Mouse (Mus musculus): Measurements from ENCODE around the gene Anks1b.

Anks1b gene

DNA sequence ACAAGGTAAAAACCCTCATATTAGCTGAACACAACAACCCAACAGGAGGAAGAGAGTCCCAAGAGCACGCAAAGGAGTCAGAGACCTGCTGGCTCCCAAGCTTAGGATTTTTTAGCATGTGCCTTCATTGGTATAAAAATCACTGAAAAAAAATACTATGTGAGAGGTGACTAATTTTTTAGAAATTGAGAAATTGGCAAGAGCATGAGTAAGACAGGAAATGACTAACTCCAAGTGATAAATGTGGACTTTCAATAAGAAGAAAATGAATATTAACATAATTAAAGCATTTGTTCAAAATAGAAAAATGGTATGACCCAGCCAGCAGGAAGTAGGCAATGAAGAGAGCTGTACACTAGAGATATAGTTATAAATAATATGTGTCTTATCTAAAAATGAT, 271.1 kb downstream of the Anks1b start:
- no peak for DNase-seq (ENCODE audit: extremely low spot score, low read depth, low spot score)

DNA sequence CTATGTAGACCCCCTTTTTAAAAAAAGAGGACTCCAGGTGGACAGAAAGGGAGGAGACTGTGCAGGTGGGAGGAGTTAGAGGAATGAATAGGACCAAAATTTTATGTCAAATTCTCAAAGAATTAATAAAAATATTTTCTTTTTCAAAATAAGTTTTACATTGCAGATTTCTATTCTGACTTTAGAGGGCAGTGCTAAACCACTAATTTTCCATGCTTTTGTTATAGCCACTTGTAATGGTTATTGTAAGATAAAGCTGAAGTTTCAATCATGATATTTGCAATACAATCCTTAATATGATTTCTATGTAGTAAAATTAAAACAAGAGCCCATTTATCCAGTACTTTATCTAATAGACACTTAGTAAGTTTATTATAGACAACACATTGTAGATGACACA, 278.2 kb downstream of the Anks1b start:
- DNase-seq (ENCODE audit: extremely low spot score, low read depth, low spot score) = no peak

DNA sequence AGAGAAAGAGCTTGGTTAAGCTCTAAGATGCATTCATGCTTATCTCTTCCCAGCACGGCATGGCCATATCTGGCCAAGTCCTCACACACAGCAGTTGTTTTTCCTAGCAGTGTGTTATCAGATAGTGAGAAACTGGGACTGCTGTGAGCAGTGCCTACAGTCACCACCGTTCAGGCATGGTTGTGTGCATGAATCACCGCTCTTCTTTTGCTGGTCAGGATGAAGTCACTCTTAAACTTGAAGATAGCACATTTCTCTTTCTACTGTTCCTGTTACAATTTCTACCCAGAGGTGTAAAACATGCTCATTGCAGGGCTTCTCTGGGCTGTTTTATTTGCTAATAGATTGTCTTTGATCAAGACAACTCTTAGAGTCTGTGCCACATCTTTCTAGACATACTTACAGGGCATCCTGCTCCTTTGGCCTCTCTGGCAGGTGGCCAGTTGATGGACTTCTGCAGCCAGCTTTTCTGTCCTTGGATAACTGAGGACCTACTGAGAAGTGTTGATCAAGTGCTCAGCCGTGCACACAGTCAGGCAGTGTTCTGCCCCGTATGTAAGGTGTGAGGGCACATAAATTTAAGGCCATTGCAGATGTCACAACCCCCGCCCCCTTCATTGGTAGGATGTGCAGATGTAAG, 296.8 kb downstream of the Anks1b start:
- DNase-seq (ENCODE audit: extremely low spot score, low read depth, low spot score) = no peak

DNA sequence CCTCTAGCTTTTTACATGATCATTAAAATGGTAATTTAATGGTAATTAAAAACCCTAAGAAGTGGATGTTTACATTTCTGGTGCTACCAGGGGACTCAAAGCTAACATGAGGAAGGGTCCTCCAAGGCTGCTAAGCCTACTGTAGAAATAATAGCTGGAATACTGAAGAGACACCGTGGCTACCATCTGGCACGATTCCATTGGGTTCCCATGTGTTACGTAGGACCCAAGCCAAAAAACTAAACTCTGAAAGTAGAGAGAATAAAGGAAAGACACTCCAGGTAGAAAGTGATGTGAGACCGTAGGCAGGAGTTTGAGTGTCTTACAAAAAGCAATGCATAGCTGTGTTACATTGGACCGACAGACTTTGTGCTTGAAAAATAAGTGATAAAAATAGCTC, 317.1 kb downstream of the Anks1b start:
- no peak for DNase-seq (ENCODE audit: extremely low spot score, low read depth, low spot score)

DNA sequence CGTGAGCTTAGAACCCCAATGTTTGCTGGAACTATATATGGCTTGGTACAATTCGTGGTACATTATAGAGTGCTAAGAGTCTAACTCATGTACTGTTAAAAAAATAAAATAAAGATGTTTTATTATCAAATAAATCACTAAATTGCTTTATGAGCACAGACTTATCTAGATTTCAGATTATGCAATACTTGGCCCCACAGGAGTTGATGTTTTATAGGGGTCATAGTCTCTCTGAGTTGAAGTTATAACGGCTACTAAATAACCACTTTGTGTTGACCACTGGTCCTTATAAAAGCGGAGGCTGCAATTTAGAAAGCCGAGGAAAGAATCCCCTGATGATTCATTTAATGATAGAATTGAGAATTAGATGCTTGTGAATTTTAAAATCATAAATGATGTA, 323.6 kb downstream of the Anks1b start:
- no peak for DNase-seq (ENCODE audit: extremely low spot score, low read depth, low spot score)

DNA sequence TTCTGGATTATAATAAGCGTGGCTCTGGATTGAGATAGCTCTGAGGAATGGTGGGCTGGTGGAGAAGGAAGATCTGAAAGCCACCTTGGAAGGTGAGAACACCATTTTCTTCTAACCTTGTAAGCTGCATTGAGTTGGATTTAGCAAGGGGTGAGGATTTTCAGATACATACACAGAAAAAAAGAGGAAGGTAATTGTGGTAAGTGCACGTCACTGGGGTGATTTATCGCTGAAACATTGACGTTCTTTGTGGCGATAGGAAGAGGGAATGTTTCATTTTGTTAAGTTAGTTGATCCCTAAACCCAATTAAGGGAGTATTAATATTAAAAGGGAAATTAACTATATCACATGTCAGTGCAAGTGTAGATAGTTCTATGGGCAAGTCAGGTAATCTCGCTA, 336.7 kb downstream of the Anks1b start:
- no peak for DNase-seq (ENCODE audit: extremely low spot score, low read depth, low spot score)

- DNase-seq (ENCODE audit: extremely low spot score, low read depth, low spot score) = no peak
Measured at GRCm38 (mm10) chr10:90220470-90220869, 347.2 kb downstream of the Anks1b start.

DNA sequence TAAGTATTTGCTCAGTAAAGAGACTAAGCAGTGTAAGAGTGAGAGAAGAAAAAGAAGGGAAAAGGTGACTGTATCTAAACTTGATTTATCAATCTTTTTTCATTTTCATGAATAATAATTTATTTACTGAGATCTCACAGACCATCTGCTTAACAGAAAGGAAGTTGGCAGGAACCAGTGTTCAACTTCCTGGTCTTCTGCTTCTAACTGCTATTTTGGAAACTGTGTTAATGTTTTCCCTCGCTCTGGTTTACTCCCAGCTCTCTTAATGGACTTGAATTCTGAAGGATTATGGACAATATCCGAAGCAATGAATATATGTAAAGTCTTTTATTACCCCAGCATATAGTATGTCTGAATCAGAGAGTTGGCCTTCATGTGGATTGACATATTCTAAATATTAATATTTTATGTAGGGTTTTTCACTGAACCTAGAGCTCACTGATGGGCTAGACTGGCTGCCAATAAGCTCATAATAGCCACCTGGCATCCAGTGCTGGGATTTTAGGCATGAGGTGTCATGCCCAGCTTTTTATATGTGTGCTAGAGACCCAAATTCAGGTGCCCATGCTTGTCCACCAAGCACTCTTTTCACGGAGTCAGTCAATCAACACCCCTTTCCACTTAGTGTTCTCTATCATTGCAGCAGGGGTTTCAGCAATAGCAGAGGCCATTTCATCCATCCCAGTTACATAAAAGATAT, 349.6 kb downstream of the Anks1b start:
- DNase-seq (ENCODE audit: extremely low spot score, low read depth, low spot score) = no peak

DNA sequence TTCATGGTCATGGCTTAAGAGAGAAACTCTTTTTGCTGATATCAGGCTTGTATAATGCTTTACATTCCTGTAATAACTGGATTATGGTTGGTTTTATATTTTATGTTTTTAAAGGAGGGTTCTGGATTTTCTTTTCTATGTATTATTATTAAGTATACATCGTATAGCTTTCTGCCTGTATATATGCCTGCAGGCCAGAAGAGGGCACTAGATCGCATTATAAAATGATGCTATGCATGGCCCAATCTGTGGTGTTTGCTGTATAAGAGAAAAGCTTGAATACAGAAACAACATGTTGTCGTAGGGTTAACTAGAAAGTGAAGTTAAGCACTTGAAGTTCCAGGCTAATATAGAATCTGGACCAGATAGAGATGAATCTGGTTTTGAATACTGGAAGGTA, 362.0 kb downstream of the Anks1b start:
- no peak for DNase-seq (ENCODE audit: extremely low spot score, low read depth, low spot score)

- no peak for DNase-seq (ENCODE audit: extremely low spot score, low read depth, low spot score)
Measured at GRCm38 (mm10) chr10:90237290-90237689, 364.0 kb downstream of the Anks1b start.

GRCm38 (mm10) chr10:90258944-90259714, 385.8 kb downstream of the Anks1b start:
- DNase-seq (ENCODE audit: extremely low spot score, low read depth, low spot score) = no peak

GRCm38 (mm10) chr10:90271321-90271720, 398.0 kb downstream of the Anks1b start:
- DNase-seq (ENCODE audit: extremely low spot score, low read depth, low spot score) = no peak

DNA sequence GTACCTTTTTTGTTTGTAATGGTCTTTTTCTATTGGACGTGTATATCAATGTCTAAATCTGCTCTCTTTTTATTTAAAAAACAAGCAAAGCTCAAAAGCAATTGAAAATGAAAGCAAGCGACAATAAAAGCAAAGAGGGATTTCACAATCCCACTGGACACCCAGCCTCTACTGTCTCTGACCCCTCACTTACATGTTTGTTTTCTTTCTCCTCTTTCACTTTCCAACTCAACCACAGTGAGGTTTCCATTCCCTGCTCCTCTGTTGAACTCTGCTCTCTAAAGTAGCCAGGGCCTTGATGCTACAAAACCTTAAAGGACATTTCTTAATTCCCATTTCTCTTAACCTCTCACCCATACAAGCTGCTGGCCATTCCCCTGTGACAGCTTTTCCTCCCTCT, 400.0 kb downstream of the Anks1b start:
- DNase-seq (ENCODE audit: extremely low spot score, low read depth, low spot score) = no peak

- no peak for DNase-seq (ENCODE audit: extremely low spot score, low read depth, low spot score)
Measured at GRCm38 (mm10) chr10:90286589-90286988, 413.3 kb downstream of the Anks1b start.

DNA sequence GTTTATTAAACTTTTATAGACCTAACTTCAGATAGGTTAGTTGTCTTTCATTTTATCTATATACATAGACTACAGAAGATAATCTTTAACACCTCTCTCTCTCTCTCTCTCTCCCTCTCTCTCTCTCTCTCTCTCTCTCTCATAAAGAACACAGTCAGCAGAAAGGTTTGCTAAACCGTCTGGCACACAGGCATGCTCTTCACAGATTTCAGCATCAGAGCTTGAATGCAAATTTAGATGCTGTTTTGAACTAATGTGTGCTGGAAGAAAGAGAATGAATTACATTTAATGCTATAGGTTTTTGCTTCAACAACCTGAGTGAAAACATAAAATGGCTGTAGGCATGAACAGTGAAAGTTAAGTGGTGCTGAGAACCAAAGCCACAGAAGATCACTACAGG, 429.9 kb downstream of the Anks1b start:
- DNase-seq (ENCODE audit: extremely low spot score, low read depth, low spot score) = no peak

DNA sequence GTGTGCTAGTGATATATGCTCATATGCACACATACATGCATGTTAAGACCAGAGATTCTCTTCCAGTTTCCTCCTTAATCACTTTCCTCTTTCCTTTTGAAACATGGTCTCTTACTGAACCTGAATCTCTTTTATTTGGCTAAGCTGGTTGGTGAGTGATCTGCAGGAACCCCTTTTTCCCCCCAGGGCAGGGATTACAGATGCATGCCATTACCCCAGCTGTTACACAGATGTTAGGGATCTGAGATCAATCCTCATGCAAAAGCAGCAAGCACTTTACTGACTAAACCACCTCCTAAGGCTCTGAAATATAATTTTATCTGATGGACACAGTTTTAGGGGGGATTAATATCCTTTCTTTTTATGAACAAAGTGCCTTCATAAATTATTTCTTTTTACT, 432.8 kb downstream of the Anks1b start:
- peak; percentile 12 for DNase-seq (ENCODE audit: extremely low spot score, low read depth, low spot score)

- no peak for DNase-seq (ENCODE audit: extremely low spot score, low read depth, low spot score)
Measured at GRCm38 (mm10) chr10:90307931-90308555, 434.7 kb downstream of the Anks1b start.

GRCm38 (mm10) chr10:90329781-90330180, 456.5 kb downstream of the Anks1b start:
- no peak for DNase-seq (ENCODE audit: extremely low spot score, low read depth, low spot score)

DNA sequence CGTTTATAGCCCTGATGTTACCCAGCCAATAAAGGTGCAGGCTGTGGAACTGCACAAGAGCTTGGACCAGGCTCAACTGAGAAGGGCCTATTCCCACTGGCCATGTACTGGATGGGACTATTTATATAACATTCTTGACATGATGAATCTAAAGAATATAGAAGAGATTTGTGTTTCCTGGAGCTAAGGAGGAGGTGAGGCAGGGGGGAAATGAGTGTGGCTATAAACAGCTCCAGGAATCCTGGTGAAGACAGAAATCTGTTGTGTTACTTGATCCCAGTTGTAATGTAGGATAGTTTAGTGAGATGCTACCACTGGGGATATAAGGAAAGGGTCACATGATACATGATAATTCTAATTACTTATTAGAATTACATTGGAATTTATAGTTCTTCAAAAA, 472.1 kb downstream of the Anks1b start:
- no peak for DNase-seq (ENCODE audit: extremely low spot score, low read depth, low spot score)

DNA sequence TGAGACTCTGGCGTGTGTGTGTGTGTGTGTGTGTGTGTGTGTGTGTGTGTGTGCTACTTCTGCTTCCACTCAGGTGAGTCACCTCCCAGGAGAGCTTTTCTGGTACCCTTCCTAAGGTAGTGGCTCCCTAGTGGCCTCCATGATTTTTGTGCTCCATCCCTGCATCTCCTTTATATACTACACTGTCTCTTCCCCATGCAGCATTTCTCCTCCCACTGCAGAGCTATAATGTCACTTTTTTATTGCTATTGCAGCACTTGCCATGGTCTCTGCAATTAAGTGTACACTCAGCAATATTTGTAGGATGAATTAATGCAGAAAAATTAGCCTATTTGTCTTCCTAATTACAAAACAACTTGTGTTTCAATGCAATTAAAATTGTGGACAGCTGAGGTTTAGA, 482.9 kb downstream of the Anks1b start:
- no peak for DNase-seq (ENCODE audit: extremely low spot score, low read depth, low spot score)

GRCm38 (mm10) chr10:90357169-90357907, 484.0 kb downstream of the Anks1b start:
- DNase-seq (ENCODE audit: extremely low spot score, low read depth, low spot score) = no peak

Data from hindlimb bud, embryonic 11.5 days (tissue).